Mouse (Mus musculus) ES-Bruce4 (cell line): ENCODE data around the gene N4bp2l1.

Experiments used
- CTCF ChIP-seq: IDR thresholded peaks from one replicate; pipeline ENCODE4 v1.8.1; 2011; ENCODE audit warnings: low read depth, low read length
- EP300 ChIP-seq: IDR thresholded peaks from 2 replicates; pipeline ENCODE4 v1.6.1; 2011; ENCODE audit warnings: low read depth, low read length; ENCODE audit not compliant: insufficient read depth
- POLR2A ChIP-seq: IDR thresholded peaks from one replicate; pipeline ENCODE4 v1.8.1; 2011; ENCODE audit warnings: low read length; ENCODE audit not compliant: insufficient read depth

DNA sequence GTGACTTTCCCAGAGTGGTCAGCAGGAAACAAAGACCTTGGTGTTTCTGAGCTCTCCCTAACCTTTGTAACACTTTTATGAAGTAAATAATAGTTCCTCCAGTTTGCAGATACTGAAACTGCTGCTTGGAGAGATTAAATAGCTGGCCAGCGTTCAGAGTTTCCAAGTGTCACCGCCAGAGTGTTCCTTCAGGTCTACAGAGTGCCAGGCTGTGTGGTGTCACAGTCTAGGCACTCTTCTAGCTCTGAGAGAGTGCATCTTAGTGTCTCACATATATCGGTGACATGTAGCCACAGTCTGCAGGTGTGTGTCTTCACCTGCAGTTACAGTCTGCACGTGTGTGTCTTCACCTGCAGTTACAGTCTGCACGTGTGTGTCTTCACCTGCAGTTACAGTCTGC lies 13.8 kb downstream of the N4bp2l1 start:
- TF ChIP-seq POLR2A = no peak
- TF ChIP-seq CTCF = no peak
- TF ChIP-seq EP300 = no peak
